Mouse (Mus musculus): ENCODE data around the gene Bsn. TPM values are rescaled to one million over a fixed set of nuclear protein-coding genes. Genes with fewer than 3 reads are reported as not detected.

Bsn gene
- polyA plus RNA-seq, 1 experiment: 5.2 TPM

DNA sequence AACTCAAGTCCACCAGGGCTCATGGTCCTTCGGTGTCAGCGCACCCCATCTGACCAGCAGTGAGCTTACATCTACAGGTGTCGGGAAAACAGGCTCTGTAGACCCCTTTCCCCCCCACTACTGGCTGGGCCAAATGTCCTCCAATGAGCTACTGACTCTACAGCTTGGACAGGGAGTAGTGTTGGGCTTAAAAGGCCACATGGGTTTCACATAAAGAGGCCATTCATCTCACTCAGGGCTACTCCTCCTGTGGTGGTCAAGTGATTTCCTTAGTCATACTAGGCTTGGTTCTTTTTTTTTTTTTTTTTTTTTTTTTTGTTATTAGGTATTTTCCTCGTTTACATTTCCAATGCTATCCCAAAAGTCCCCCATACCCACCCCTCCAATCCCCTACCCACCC lies 66.3 kb downstream of the Bsn start:
- no peak for TF ChIP-seq GATA1 (IDR thresholded peaks at IDR 0.05; ENCODE audit: low read length)

DNA sequence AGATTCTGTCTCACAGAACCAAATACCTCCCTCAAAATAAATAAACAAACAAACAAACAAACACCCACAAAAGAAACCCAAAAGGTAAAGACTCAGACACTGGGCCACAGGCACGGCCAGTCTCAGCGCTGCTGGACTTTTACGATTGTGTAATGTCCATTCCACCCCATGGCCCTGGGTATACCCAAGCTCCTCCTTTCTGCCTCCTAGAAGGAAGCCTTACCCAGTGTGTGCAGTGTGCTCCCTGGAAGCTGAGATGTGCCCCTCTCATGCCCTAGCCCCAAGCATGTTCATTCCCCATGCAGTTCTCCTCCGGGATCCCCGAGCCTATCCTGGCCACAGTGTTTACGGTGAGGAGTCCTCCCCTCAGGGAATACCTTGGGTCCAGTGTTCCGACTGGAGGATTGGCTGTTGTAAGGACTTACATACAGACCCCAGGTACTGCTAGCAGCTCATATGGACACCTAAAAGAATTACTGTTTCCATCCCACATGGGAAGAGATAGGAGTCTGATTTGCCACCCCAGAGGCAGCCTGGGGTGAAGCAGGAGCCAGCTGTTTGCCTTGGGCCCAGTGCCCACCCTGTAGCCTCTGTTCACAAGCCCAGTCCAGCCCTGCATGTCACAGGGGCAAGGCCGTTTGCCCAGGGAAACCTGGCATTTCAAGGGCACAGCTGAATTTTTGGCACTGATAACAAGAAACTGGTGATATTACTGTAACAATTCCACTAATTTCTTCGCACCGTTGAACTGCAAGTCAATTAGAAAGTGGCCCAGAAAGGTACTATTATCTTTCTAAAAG lies 68.8 kb downstream of the Bsn start:
- TF ChIP-seq GATA1 (IDR thresholded peaks at IDR 0.05; ENCODE audit: low read length): no peak

DNA sequence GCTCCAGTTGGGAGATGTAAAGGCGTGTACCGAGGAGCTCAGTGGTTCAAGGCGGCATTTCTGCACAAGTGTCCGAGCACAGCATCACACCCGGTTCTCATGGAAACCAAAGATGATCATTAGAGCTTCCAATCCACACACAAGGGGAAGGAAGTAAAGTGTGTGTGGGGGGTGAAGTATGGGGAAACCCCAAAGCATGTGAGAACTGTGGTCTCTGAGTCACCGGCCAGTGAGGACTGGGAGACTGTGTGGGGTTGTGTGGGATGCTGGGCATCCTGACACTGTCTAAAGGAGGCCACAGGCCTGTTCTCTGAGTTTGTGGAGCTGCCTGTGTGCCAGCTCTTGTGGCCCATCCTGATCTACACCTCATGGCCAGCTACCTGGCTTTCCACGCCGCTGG lies 69.5 kb downstream of the Bsn start:
- TF ChIP-seq GATA1 (IDR thresholded peaks at IDR 0.05; ENCODE audit: low read length): no peak

DNA sequence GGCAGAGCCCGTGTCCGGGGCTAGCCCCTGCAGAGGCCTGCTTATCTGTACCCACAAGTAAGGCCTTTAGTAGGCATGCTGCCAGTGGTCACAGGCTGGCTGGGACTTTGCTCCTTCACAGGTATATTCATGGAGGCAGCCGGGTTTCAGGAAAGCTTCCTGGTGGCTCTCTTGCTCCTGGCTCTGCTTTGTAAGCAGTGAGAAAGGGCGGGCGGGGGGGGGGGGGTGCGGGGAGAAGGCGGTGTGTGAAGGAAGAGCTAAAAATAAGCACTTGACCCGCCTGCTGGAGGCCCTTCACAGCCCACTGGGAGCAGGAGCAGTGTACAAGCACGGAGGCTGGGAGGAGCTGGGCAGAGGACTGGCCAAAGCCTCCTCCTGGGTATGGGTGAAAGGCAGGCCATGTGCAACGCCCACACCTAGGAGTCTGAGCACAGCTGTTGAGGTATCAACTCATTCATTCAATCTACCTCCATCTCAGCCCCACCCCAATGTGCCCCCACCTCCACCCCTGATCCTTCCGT lies 70.2 kb downstream of the Bsn start:
- no peak for TF ChIP-seq GATA1 (IDR thresholded peaks at IDR 0.05; ENCODE audit: low read length)

DNA sequence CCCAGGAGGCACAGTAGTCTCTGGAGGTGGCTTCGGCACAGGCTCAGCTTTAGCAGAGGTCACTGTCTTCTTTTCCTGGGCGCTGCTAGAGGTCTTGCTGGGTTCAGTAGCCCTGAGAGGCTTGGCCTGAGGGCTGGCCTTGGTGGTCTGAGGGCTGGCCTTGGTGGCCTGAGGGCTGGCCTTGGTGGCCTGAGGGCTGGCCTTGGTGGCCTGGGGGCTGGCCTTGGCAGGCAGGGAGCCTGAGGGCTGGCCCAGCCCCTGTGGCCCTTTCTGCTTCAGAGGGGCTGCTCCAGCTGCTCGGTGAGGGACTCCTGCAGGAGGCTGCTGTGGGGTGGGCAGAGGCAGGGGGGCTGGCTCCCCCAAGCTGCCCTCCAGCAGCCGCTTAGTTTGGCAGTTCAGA lies 73.0 kb downstream of the Bsn start:
- no peak for TF ChIP-seq GATA1 (IDR thresholded peaks at IDR 0.05; ENCODE audit: low read length)

DNA sequence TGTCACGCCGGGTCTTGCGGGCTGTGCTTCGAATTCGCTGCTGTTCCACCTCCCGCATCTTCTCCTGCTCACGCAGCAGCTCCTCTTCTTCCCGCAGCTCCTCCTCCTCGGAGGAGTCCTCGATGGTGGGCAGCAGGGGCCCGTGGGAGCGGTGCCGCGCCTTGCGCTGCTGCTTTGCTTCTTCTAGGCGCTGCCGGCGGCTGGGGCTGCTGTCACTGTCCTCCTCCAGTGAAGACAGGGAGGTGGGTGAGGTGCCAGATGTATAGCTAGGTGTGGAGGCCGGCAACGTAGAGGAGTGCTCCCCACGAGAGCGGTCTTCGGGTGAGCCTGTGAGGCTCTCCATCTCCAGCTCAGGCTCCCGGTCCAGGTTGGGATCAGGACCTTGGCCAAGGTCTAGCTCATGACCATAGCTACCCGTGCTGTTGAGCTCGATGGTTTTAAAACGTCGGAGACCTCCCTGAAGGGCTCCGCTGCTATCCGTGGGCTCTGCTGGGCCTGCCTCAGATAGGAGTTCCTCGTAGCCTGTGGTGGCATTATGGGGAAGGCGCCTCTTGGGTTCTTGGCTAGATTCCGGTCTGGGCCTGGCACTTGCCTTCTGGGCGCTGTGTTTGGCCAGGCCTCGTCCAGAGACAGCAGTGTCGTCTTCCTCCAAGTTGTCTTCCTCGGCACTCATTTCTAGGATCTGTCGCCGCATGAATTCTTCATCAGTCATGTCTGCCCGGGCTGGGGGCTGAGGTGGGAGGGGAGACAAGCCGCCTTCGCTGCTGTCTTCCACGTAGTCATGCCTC lies 74.7 kb downstream of the Bsn start:
- TF ChIP-seq GATA1 (IDR thresholded peaks at IDR 0.05; ENCODE audit: low read length): no peak

DNA sequence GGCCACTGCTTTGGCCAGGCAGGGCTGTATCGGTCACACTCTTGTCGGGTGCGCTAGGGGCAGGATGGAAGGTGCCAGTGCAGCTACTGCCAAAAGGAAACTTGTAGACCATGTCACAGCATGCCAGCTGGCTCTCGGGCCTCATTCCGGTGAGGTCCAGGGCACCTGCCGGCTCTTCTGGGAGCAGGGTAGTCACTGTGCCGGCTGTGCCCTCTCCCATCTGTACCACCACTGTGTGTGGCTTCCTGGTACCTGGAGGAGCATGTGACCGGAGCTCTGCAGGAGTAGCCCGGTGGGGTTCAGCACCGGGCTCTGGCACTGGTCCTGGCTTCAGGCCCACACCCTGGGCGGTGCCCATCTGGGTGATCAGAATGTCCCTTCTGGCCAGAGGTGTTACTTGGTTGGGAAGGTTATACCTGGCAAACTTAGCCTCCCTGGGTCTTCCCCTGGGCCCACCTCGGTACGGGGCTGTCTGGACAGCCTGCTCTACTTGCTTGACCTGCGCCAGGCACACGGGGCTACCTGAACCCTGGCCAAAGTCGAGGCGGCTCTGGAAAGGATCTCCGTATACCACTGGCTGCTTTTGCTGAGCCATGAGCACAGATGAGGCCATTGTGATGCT lies 77.4 kb downstream of the Bsn start:
- no peak for TF ChIP-seq GATA1 (IDR thresholded peaks at IDR 0.05; ENCODE audit: low read length)

DNA sequence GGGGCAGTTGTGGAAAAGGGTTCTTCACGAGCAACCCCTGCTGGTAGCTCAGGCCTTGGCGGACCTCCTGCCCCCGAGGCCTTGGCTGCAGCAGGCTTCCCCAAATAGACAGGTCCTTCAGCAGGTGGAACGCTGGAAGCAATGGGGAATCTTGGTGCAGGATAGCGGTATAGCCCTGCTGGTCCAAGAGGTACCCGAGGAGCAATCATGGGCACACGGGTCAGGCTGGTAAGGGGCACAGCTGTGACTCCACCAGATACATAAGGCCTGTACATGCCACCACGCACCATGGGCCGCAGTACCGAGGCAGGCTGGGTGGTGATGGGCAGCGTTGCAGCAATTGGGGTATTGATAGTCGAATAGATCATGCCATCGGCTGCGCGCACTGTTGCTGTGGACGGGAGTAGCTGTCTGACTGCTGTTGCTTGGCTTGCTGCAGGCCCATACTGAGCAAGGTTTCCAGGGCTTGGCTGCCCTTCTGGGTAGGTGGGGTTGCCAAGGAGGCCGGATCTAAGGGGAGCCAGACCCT lies 78.5 kb downstream of the Bsn start:
- TF ChIP-seq GATA1 (IDR thresholded peaks at IDR 0.05; ENCODE audit: low read length): no peak

DNA sequence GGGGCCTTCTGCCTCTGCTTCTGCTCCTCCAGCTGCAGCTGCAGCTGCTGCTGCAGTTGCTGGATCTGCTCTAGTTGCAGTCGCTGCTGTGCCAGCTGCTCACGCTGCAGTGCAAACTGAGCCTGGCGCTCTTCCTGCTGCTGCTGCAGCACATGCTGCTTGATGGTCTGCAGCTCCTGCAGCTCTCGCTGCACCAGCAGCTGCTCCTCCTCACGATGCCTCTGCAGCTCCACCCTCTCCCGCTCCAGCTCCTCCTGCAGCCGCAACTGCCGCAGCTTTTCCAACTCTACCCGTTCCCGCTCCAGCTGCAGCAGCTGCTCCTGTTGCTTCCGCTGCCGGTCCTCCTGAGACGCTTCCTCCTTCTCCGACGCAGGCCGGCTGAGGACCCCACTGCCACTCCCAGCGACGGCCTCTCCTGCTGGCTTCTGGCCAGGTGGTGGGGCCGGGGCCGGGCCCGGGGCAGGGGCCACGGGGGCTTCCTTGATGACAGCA lies 79.0 kb downstream of the Bsn start:
- TF ChIP-seq GATA1 (IDR thresholded peaks at IDR 0.05; ENCODE audit: low read length): no peak

DNA sequence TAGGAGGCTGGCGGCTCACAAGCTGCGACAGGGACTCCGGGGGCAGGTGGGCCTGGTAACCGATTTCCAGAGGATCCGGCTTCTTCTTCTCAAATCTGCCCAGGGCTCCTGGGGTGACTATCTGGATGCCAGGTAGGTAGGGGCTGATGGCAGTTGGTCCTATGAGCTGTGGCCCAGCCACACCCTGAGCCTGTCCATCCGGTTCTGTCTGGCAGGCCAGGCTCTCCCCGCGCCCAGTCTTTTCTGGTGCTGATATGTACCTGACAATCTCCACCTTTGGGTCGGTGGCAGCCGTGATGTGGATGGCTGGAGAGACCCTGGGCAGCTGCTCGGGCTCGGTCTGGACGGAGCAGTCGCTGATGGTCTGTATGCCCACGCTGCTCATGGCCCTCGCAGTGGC lies 80.0 kb downstream of the Bsn start:
- no peak for TF ChIP-seq GATA1 (IDR thresholded peaks at IDR 0.05; ENCODE audit: low read length)

DNA sequence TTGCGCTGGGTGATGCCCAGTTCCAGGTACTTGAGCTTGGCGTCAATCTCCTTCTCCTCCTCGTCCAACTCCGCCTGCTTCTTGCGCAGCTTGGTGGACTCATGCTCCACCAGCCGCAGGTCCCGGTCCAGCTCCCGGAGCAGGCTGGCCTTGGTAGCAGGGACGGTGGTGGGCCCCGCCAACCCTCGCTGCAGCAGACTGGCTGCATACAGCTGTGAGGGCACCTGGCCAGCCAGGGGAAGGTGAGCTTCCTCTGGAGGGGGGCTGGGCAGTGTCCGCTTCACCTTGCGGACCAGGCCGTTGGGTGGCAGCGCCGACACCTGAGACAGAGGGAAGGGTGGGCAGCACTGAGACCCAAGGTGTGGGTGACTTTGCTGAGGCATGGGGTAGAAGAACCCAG lies 82.3 kb downstream of the Bsn start:
- no peak for TF ChIP-seq GATA1 (IDR thresholded peaks at IDR 0.05; ENCODE audit: low read length)

DNA sequence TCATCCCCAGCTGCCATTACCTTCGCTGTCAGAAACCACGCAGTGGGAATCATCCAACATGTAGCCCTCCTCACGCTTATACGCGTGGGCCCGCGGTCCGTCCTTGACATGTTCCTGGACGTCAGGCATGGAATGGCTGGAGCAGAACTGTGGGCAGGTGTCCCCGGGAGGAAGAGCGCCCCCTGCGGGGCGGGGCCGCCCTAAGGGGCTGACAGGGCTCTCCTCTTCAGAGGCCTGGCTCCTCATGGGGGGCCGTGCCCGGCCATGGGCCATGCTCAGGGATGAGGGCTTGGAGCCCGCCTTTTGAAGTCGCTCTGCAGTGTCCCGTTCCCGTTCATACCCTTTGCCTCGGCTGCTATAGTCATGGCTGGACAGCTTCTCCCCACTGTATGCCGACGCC lies 84.1 kb downstream of the Bsn start:
- TF ChIP-seq GATA1 (IDR thresholded peaks at IDR 0.05; ENCODE audit: low read length): no peak

DNA sequence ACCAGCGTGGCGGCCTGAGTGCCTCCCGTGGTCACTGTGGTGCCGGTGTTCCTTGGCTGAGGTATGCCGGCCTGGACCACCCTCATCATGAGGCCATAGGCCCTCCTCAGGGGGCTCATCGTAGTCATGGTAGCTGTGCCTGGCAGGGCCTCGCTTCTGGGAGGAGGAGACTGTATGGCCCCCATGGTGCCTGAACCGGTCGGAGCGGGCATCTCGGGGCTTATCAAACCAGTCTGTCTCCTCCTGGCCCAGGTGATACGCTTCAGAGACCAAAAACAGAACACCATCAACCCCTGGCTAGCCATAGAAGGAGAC lies 84.7 kb downstream of the Bsn start:
- no peak for TF ChIP-seq GATA1 (IDR thresholded peaks at IDR 0.05; ENCODE audit: low read length)

DNA sequence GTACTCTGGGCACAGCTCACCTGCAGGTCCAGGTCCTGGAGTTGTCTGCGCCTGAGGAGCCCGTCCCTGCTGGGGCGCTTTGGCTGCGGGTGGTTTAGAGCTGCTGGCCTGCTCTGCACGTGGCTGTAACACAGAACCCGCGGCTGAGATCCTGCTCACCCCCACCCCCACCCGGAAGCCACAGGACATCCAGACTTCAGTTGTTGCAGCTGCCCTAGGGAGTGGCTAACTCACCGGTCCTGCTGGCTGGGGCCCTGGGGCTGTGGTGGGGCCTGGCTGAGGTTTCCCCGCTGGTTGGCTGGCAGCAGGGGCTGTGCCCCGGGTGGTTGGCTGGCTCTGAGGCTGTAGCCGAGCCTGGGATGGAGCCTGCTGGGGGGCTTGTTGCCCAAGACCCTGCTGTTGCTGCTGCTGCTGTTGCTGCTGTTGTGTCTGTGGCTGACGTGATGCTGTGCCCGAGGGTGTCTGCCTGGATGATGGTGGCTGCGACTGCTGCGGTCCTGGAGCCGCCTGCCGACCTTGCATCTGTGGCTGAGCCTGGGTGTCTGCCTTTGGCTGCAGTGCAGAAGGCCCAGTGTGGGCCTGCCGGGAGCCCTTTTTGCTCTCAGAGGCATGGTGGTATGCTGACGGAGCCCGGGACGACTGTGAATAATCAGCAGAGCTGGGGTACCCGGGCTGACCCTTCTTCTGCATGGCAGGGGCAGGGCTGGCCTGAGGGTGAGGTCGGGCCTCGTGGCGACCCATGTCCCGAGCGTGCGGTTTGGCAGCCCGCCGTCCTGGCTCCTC lies 85.2 kb downstream of the Bsn start:
- TF ChIP-seq GATA1 (IDR thresholded peaks at IDR 0.05; ENCODE audit: low read length): no peak

DNA sequence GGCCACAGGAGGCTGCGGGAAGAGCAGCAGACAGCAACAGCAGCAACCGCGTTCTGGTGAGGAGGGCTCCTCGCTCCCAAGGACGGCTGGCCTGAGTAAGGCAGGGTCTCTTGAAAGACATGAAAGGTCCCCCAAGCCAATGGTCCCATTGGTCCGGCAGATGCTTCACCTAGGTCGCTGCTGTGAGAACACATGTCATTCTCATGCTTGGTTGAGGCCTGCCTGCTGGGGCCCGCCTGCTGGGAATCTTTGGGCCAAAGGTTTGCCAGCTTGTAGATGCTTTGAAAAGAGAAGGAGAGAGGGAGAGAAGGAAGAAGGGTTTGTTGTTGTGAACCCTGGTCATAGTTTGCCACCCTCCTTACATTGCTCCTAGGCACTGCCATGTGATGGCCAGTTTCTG lies 90.6 kb downstream of the Bsn start:
- no peak for TF ChIP-seq GATA1 (IDR thresholded peaks at IDR 0.05; ENCODE audit: low read length)

Measured in G1E-ER4 (cell line).